10 mouse cellular contexts compared by ENCODE assay signal in genomic region chr10:77448698-77449247, GRCm38 (mm10). TPM values are rescaled to one million over a fixed set of nuclear protein-coding genes. Genes with fewer than 3 reads are reported as not detected.
A peak's percentile ranks its signal among the peaks of the same experiment; 100 is the strongest.
DNase-seq lines count a peak whose midpoint lies in the region; ATAC-seq lines count a peak whose summit lies in the region.
"Had no signal": no experiment of that assay in that cellular context is flagged by ENCODE, and none has a peak within 500 bp of the region (broad histone marks: within the 10 kb centered on the region; RNA-seq: fewer than 3 reads in every experiment).

No protein-coding gene starts in this region.

- H3K9me3 ChIP-seq in midbrain, embryonic 10.5 days (replicated peaks): peaks cover 8% of the 10 kb centered on the region; the same call in 1 of the 2 replicates
- peaks cover 4% of the 10 kb centered on the region; the same call in 1 of the 2 replicates for H3K9me3 ChIP-seq in midbrain, embryonic 11.5 days (ENCODE audit: control insufficient read depth, low read length)
- H3K9me3 ChIP-seq in limb, embryonic 12.5 days: peaks cover 12% of the 10 kb centered on the region
- H3K9me3 ChIP-seq in stomach, embryonic 16.5 days (replicated peaks; ENCODE audit: control insufficient read depth, low read length): peaks cover 9% of the 10 kb centered on the region; the same call in 1 of the 2 replicates

- H3K4me3 ChIP-seq in midbrain, embryonic 10.5 days: no peak overlapping the region
- no peak overlapping the region for H3K4me3 ChIP-seq in midbrain, embryonic 11.5 days (ENCODE audit: low read depth, low read length)
- H3K4me3 ChIP-seq in limb, embryonic 12.5 days (replicated peaks): no peak overlapping the region
- peak overlapping the region; percentile 26 for H3K4me3 ChIP-seq in stomach, embryonic 16.5 days (replicated peaks; ENCODE audit: low read length)
- H3K4me3 ChIP-seq: midbrain, embryonic 12.5 days had no signal

- DNase-seq in heart, adult 11 months: peak; percentile 93
- DNase-seq in heart, postnatal 4 days: no peak
- no peak for DNase-seq in midbrain, embryonic 10.5 days (ENCODE audit: low spot score)
- DNase-seq in midbrain, embryonic 11.5 days (ENCODE audit: low spot score, missing footprints): no peak
- DNase-seq in adrenal gland, postnatal 10 days: no peak
- DNase-seq in spleen, postnatal 4 days (ENCODE audit: low spot score in 2 of 2): no peak
- DNase-seq: layer of hippocampus, postnatal 36 days had no signal

- H3K4me1 ChIP-seq in midbrain, embryonic 10.5 days: peaks cover 24% of the 10 kb centered on the region
- 0 out of 2 replicates have a peak, but pooled peaks cover 2% of the 10 kb centered on the region for H3K4me1 ChIP-seq in midbrain, embryonic 11.5 days (ENCODE audit: control insufficient read depth, insufficient read depth, low read length)
- peaks cover 22% of the 10 kb centered on the region for H3K4me1 ChIP-seq in limb, embryonic 12.5 days (replicated peaks)
- H3K4me1 ChIP-seq in stomach, embryonic 16.5 days (ENCODE audit: control insufficient read depth, insufficient read depth, low read length): peaks cover 15% of the 10 kb centered on the region

- WGBS in midbrain, embryonic 10.5 days: 72% methylated on average over 6 of the region's 6 CpGs
- WGBS in midbrain, embryonic 11.5 days: 68% methylated on average over 6 of the region's 6 CpGs
- WGBS in limb, embryonic 12.5 days: 69% methylated on average over 6 of the region's 6 CpGs
- WGBS in stomach, embryonic 16.5 days: 36% methylated on average over 6 of the region's 6 CpGs

- no peak overlapping the region for H3K9ac ChIP-seq in midbrain, embryonic 11.5 days (ENCODE audit: low read length)
- 0 out of 2 replicates have a peak overlapping the region, but pooled peaks have one; percentile 40 for H3K9ac ChIP-seq in limb, embryonic 12.5 days (replicated peaks)
- H3K9ac ChIP-seq in stomach, embryonic 16.5 days (ENCODE audit: low read length): peak overlapping the region; percentile 41; the same call in 1 of the 2 replicates
- H3K9ac ChIP-seq: midbrain, embryonic 12.5 days had no signal

- no peak for ATAC-seq in midbrain, embryonic 11.5 days (ENCODE audit: low FRiP score)
- ATAC-seq in limb, embryonic 12.5 days (ENCODE audit: insufficient number of reproducible peaks, insufficient read depth, low FRiP score, low TSS enrichment, low read depth): no peak
- ATAC-seq in stomach, embryonic 16.5 days (ENCODE audit: insufficient read depth, low FRiP score): no peak

- H3K27ac ChIP-seq in midbrain, embryonic 10.5 days (replicated peaks): peak overlapping the region; percentile 47
- H3K27ac ChIP-seq in midbrain, embryonic 11.5 days (ENCODE audit: low read depth, low read length): no peak overlapping the region
- peak overlapping the region; percentile 62; the same call in 1 of the 2 replicates for H3K27ac ChIP-seq in limb, embryonic 12.5 days
- 0 out of 2 replicates have a peak overlapping the region, but pooled peaks have one; percentile 1 for H3K27ac ChIP-seq in stomach, embryonic 16.5 days (ENCODE audit: low read length)
- H3K27ac ChIP-seq: midbrain, embryonic 12.5 days had no signal

- no peak overlapping the region for H3K4me2 ChIP-seq in midbrain, embryonic 11.5 days
- H3K4me2 ChIP-seq in limb, embryonic 12.5 days: peak overlapping the region; percentile 55
- H3K4me2 ChIP-seq in stomach, embryonic 16.5 days (ENCODE audit: low read depth, low read length): peak overlapping the region; percentile 50

- H3K36me3 ChIP-seq in midbrain, embryonic 10.5 days: no peaks in the 10 kb centered on the region
- no peaks in the 10 kb centered on the region for H3K36me3 ChIP-seq in midbrain, embryonic 11.5 days (ENCODE audit: control insufficient read depth, insufficient read depth, low read length)
- no peaks in the 10 kb centered on the region for H3K36me3 ChIP-seq in limb, embryonic 12.5 days
- H3K36me3 ChIP-seq in stomach, embryonic 16.5 days (ENCODE audit: control insufficient read depth, insufficient read depth, low read length): no peaks in the 10 kb centered on the region
- H3K36me3 ChIP-seq: midbrain, embryonic 12.5 days had no signal

- no peaks in the 10 kb centered on the region for H3K27me3 ChIP-seq in midbrain, embryonic 10.5 days (ENCODE audit: low read depth, poor library complexity, severe bottlenecking)
- H3K27me3 ChIP-seq in midbrain, embryonic 11.5 days (ENCODE audit: control insufficient read depth, insufficient read depth, low read length): no peaks in the 10 kb centered on the region
- peaks cover 16% of the 10 kb centered on the region; the same call in 1 of the 2 replicates for H3K27me3 ChIP-seq in limb, embryonic 12.5 days
- H3K27me3 ChIP-seq in stomach, embryonic 16.5 days (ENCODE audit: control insufficient read depth, insufficient read depth, low read length): no peaks in the 10 kb centered on the region
- H3K27me3 ChIP-seq: midbrain, embryonic 12.5 days had no signal

RNA-seq across cellular contexts. Expression of gene Adarb1, which starts 30.7 kb away (rescaled TPM):
- total RNA-seq in heart, postnatal 4 days (2021): 10 to 100 TPM; 20.9 to 23.3 TPM
- 6.0 and 6.1 TPM in 2 replicates for polyA plus RNA-seq in midbrain, embryonic 10.5 days (2016; fragmentation: Nextera tagmentation; extraction: Ambion mirVana)
- polyA plus RNA-seq in midbrain, embryonic 11.5 days (2014; fragmentation: Nextera tagmentation; extraction: Ambion mirVana): 5.8 and 7.4 TPM in 2 replicates
- 6.4 and 7.6 TPM in 2 replicates for polyA plus RNA-seq in limb, embryonic 12.5 days (2016; fragmentation: Nextera tagmentation; extraction: Ambion mirVana)
- 6.3 and 8.4 TPM in 2 replicates for polyA plus RNA-seq in stomach, embryonic 16.5 days (2015; fragmentation: Nextera tagmentation; extraction: Ambion mirVana)
- total RNA-seq in adrenal gland, postnatal 10 days (2021): 10 to 100 TPM; 16.7 to 18.2 TPM
